Mouse (Mus musculus) T-helper 1 cell (primary cell): ENCODE measurements at regions not wholly inside any gene's neighbourhood (a gene's known extent, or its start where the extent isn't known, plus 50 kb on each side); places are given as distances from the start of the nearest gene placed in this dataset.

Source experiments
- in situ Hi-C: fragments of 300-600 bp; cut with MboI, MseI; formaldehyde crosslinking; loops from one replicate; pipeline ENCODE4 v1.15.1; 2025; ENCODE audit warnings: high pct_unique_total_duplicates

GRCm38 (mm10) chr8:6227901-6228300 is 1122.8 kb upstream of the Slc10a2 start:
- in situ Hi-C loops = no loop called here

- in situ Hi-C loops = no loop called here
Measured at GRCm38 (mm10) chr8:6225194-6225593, 1120.0 kb upstream of the Slc10a2 start.

GRCm38 (mm10) chr8:6207617-6208349 is 1102.6 kb upstream of the Slc10a2 start:
- in situ Hi-C loops = no loop called here

- in situ Hi-C loops = no loop called here
Measured at GRCm38 (mm10) chr8:6204051-6204745, 1099.0 kb upstream of the Slc10a2 start.

GRCm38 (mm10) chr8:6191431-6191830 is 1086.3 kb upstream of the Slc10a2 start:
- in situ Hi-C loops = no loop called here

GRCm38 (mm10) chr8:6188422-6188821 is 1083.3 kb upstream of the Slc10a2 start:
- in situ Hi-C loops = no loop called here

- in situ Hi-C loops = no loop called here
Measured at GRCm38 (mm10) chr8:6186561-6186960, 1081.4 kb upstream of the Slc10a2 start.

GRCm38 (mm10) chr8:6179602-6180001 is 1074.5 kb upstream of the Slc10a2 start:
- in situ Hi-C loops = no loop called here

- in situ Hi-C loops = no loop called here
Measured at GRCm38 (mm10) chr8:6166433-6166832, 1061.3 kb upstream of the Slc10a2 start.

GRCm38 (mm10) chr8:6165230-6165629 is 1060.1 kb upstream of the Slc10a2 start:
- in situ Hi-C loops = no loop called here

- in situ Hi-C loops = no loop called here
Measured at GRCm38 (mm10) chr8:6164758-6165157, 1059.6 kb upstream of the Slc10a2 start.

GRCm38 (mm10) chr8:6144588-6144987 is 1039.4 kb upstream of the Slc10a2 start:
- in situ Hi-C loops = no loop called here

- in situ Hi-C loops = no loop called here
Measured at GRCm38 (mm10) chr8:6140090-6140489, 1034.9 kb upstream of the Slc10a2 start.

GRCm38 (mm10) chr8:6139171-6139570 is 1034.0 kb upstream of the Slc10a2 start:
- in situ Hi-C loops = no loop called here

GRCm38 (mm10) chr8:6132243-6132751 is 1027.1 kb upstream of the Slc10a2 start:
- in situ Hi-C loops = no loop called here

- in situ Hi-C loops = no loop called here
Measured at GRCm38 (mm10) chr8:6125265-6125664, 1020.1 kb upstream of the Slc10a2 start.

GRCm38 (mm10) chr8:6119506-6119905 is 1014.4 kb upstream of the Slc10a2 start:
- in situ Hi-C loops = no loop called here

GRCm38 (mm10) chr8:6111351-6111750 is 1006.2 kb upstream of the Slc10a2 start:
- in situ Hi-C loops = no loop called here

GRCm38 (mm10) chr8:6090028-6090427 is 984.9 kb upstream of the Slc10a2 start:
- in situ Hi-C loops = no loop called here

- in situ Hi-C loops = no loop called here
Measured at GRCm38 (mm10) chr8:6043939-6044577, 938.9 kb upstream of the Slc10a2 start.

- in situ Hi-C loops = no loop called here
Measured at GRCm38 (mm10) chr8:6012206-6012605, 907.1 kb upstream of the Slc10a2 start.

GRCm38 (mm10) chr8:6011182-6011581 is 906.0 kb upstream of the Slc10a2 start:
- in situ Hi-C loops = no loop called here
